Mouse (Mus musculus) myocyte (in vitro differentiated cells): Measurements from ENCODE around the gene Negr1. TPM values are rescaled to one million over a fixed set of nuclear protein-coding genes. Genes with fewer than 3 reads are reported as not detected.

ENCODE experiments used
- H3K27me3 ChIP-seq: one replicate; pipeline ENCODE4 v1.6.1; 2011; ENCODE audit not compliant: control insufficient read depth, insufficient read depth, insufficient read length
- H3K36me3 ChIP-seq: one replicate; pipeline ENCODE4 v1.6.1; 2011; ENCODE audit not compliant: control insufficient read depth, insufficient read depth
- H3K4me2 ChIP-seq: one replicate; pipeline ENCODE4 v1.6.1; 2011; ENCODE audit warnings: low read depth, control low read depth
- H3K4me3 ChIP-seq: one replicate; pipeline ENCODE4 v1.5.1; 2011; ENCODE audit warnings: mild to moderate bottlenecking, control low read depth, moderate library complexity
- H3K79me2 ChIP-seq: one replicate; pipeline ENCODE4 v1.6.1; 2011; ENCODE audit not compliant: control insufficient read depth, insufficient read depth
- H3ac ChIP-seq: one replicate; pipeline ENCODE4 v1.6.1; 2011; ENCODE audit not compliant: control insufficient read depth, insufficient read length
- CEBPB ChIP-seq: IDR thresholded peaks from 2 replicates; pipeline ENCODE4 v1.6.1; 2011; ENCODE audit warnings: mild to moderate bottlenecking, moderate library complexity; ENCODE audit not compliant: poor library complexity, insufficient read depth, severe bottlenecking
- E2F4 ChIP-seq: IDR thresholded peaks from one replicate; pipeline ENCODE4 v1.6.1; 2011; ENCODE audit warnings: mild to moderate bottlenecking, control low read depth, moderate library complexity; ENCODE audit not compliant: insufficient read depth
- MAX ChIP-seq: IDR thresholded peaks from one replicate; pipeline ENCODE4 v1.6.1; 2011; ENCODE audit warnings: low read depth, mild to moderate bottlenecking, control low read depth
- MYOD1 ChIP-seq, 3 experiments: IDR thresholded peaks; one replicate each; pipeline ENCODE4 v1.6.1; 2011; ENCODE audit warnings: control low read depth in 2 of 3, low read depth in 2 of 3, mild to moderate bottlenecking in 2 of 3, moderate library complexity in 1 of 3; ENCODE audit not compliant: insufficient read length in 2 of 3, control insufficient read depth in 1 of 3
- MYOG ChIP-seq, 3 experiments: IDR thresholded peaks; one replicate each; pipeline ENCODE4 v1.6.1; 2011; ENCODE audit warnings: control low read depth in 2 of 3, low read depth in 2 of 3, mild to moderate bottlenecking in 2 of 3; ENCODE audit not compliant: insufficient read length in 2 of 3, control insufficient read depth in 1 of 3, insufficient read depth in 1 of 3
- POLR2A ChIP-seq: IDR thresholded peaks from one replicate; pipeline ENCODE4 v1.6.1; 2011; ENCODE audit warnings: low read depth, mild to moderate bottlenecking, control low read depth, moderate library complexity; ENCODE audit not compliant: insufficient read length
- POLR2AphosphoS2 ChIP-seq: IDR thresholded peaks from one replicate; pipeline ENCODE4 v1.6.1; 2011; ENCODE audit warnings: low read depth, control low read depth; ENCODE audit not compliant: insufficient read length
- REST ChIP-seq: IDR thresholded peaks from one replicate; pipeline ENCODE4 v1.6.1; 2011; ENCODE audit warnings: mild to moderate bottlenecking, control low read depth, moderate library complexity; ENCODE audit not compliant: insufficient read depth, insufficient read length
- SRF ChIP-seq: IDR thresholded peaks from one replicate; pipeline ENCODE4 v1.6.1; 2011; ENCODE audit warnings: low read depth; ENCODE audit not compliant: control insufficient read depth, insufficient read length
- TCF12 ChIP-seq: IDR thresholded peaks from one replicate; pipeline ENCODE4 v1.6.1; 2011; ENCODE audit warnings: mild to moderate bottlenecking, control low read depth; ENCODE audit not compliant: poor library complexity, insufficient read depth, severe bottlenecking
- TCF3 ChIP-seq: IDR thresholded peaks from one replicate; pipeline ENCODE4 v1.6.1; 2011; ENCODE audit warnings: low read depth, control low read depth; ENCODE audit not compliant: insufficient read length
- USF1 ChIP-seq: IDR thresholded peaks from one replicate; pipeline ENCODE4 v1.6.1; 2011; ENCODE audit warnings: low read depth, mild to moderate bottlenecking, control low read depth, moderate library complexity
- polyA plus RNA-seq: library from polyadenylated mRNA; unstranded; fragments of >200 nt; fragmentation: generic; extraction: Trizol; gene quantifications from one replicate; pipeline ENCODE4 v1.2.1, GENCODE M21; 2012; ENCODE audit warnings: missing spikeins

Gene Negr1
- polyA plus RNA-seq, 1 experiment = 0.01 TPM

- H3ac ChIP-seq = no peak overlapping the region
- no peaks in the 10 kb centered on the region for H3K36me3 ChIP-seq
- no peaks in the 10 kb centered on the region for H3K79me2 ChIP-seq
- no peaks in the 10 kb centered on the region for H3K27me3 ChIP-seq
- H3K4me3 ChIP-seq = no peak overlapping the region
- H3K4me2 ChIP-seq = no peak overlapping the region
- TF ChIP-seq TCF12 = no peak
- TF ChIP-seq POLR2AphosphoS2 = no peak
- TF ChIP-seq SRF = no peak
- TF ChIP-seq CEBPB = no peak
- TF ChIP-seq REST = no peak
- TF ChIP-seq MYOD1 (IDR thresholded peaks at IDR 0.05; ENCODE audit: control insufficient read depth in 1 of 3, insufficient read length in 2 of 3, low read depth in 2 of 3) = no peak
- no peak for TF ChIP-seq POLR2A
- no peak for TF ChIP-seq MYOG (IDR thresholded peaks at IDR 0.05; ENCODE audit: control insufficient read depth in 1 of 3, insufficient read depth in 1 of 3, insufficient read length in 2 of 3, low read depth in 2 of 3)
- TF ChIP-seq USF1 = no peak
- TF ChIP-seq E2F4 = no peak
- TF ChIP-seq MAX = no peak
- TF ChIP-seq TCF3 = no peak
These were observed 222.8 kb downstream of the Negr1 start for GRCm38 (mm10) chr3:156784309-156784852.

GRCm38 (mm10) chr3:156786355-156786754 is 224.8 kb downstream of the Negr1 start:
- TF ChIP-seq TCF12 (no peak), MYOG (IDR thresholded peaks at IDR 0.05; ENCODE audit: control insufficient read depth in 1 of 3, insufficient read depth in 1 of 3, insufficient read length in 2 of 3, low read depth in 2 of 3) (no peak), E2F4 (no peak), POLR2AphosphoS2 (no peak), MAX (no peak), REST (no peak), TCF3 (no peak), CEBPB (no peak), POLR2A (no peak), SRF (no peak), MYOD1 (IDR thresholded peaks at IDR 0.05; ENCODE audit: control insufficient read depth in 1 of 3, insufficient read length in 2 of 3, low read depth in 2 of 3) (no peak), USF1 (no peak)
- H3ac ChIP-seq = no peak overlapping the region

GRCm38 (mm10) chr3:156791234-156791633 is 229.6 kb downstream of the Negr1 start:
- Histone ChIP-seq H3K36me3 (no peaks in the 10 kb centered on the region), H3K4me3 (no peak overlapping the region), H3K79me2 (no peaks in the 10 kb centered on the region), H3K4me2 (no peak overlapping the region), H3K27me3 (no peaks in the 10 kb centered on the region), H3ac (no peak overlapping the region)
- TF ChIP-seq MYOG (IDR thresholded peaks at IDR 0.05; ENCODE audit: control insufficient read depth in 1 of 3, insufficient read depth in 1 of 3, insufficient read length in 2 of 3, low read depth in 2 of 3) = no peak
- TF ChIP-seq TCF3 = no peak

More at GRCm38 (mm10) chr3:156786355-156786754, 224.8 kb downstream of the Negr1 start:
- no peak overlapping the region for H3K4me2 ChIP-seq
- no peaks in the 10 kb centered on the region for H3K27me3 ChIP-seq
- no peak overlapping the region for H3K4me3 ChIP-seq
- H3K79me2 ChIP-seq = no peaks in the 10 kb centered on the region
- H3K36me3 ChIP-seq = no peaks in the 10 kb centered on the region

- Histone ChIP-seq H3K4me2 (no peak overlapping the region), H3K27me3 (no peaks in the 10 kb centered on the region), H3ac (no peak overlapping the region), H3K36me3 (no peaks in the 10 kb centered on the region), H3K4me3 (no peak overlapping the region), H3K79me2 (no peaks in the 10 kb centered on the region)
- TF ChIP-seq TCF12 = no peak
- no peak for TF ChIP-seq TCF3
These were observed 231.1 kb downstream of the Negr1 start for GRCm38 (mm10) chr3:156792743-156793142.

GRCm38 (mm10) chr3:156794091-156794490 is 232.5 kb downstream of the Negr1 start:
- H3K79me2 ChIP-seq = no peaks in the 10 kb centered on the region
- H3K4me2 ChIP-seq = no peak overlapping the region
- H3K27me3 ChIP-seq = no peaks in the 10 kb centered on the region
- TF ChIP-seq TCF12 (no peak), MAX (no peak), MYOD1 (IDR thresholded peaks at IDR 0.05; ENCODE audit: control insufficient read depth in 1 of 3, insufficient read length in 2 of 3, low read depth in 2 of 3) (no peak), CEBPB (no peak), USF1 (no peak), POLR2A (no peak), E2F4 (no peak), MYOG (IDR thresholded peaks at IDR 0.05; ENCODE audit: control insufficient read depth in 1 of 3, insufficient read depth in 1 of 3, insufficient read length in 2 of 3, low read depth in 2 of 3) (no peak), SRF (no peak), POLR2AphosphoS2 (no peak)
- no peaks in the 10 kb centered on the region for H3K36me3 ChIP-seq
- no peak overlapping the region for H3K4me3 ChIP-seq
- H3ac ChIP-seq = no peak overlapping the region
